Mouse (Mus musculus): ENCODE results near the gene Cox14. TPM values are rescaled to one million over a fixed set of nuclear protein-coding genes. Genes with fewer than 3 reads are reported as not detected.

The Cox14 gene
- total and polyA plus RNA-seq, 3 experiments, result 113 to 125 TPM; not detected in 1

DNA sequence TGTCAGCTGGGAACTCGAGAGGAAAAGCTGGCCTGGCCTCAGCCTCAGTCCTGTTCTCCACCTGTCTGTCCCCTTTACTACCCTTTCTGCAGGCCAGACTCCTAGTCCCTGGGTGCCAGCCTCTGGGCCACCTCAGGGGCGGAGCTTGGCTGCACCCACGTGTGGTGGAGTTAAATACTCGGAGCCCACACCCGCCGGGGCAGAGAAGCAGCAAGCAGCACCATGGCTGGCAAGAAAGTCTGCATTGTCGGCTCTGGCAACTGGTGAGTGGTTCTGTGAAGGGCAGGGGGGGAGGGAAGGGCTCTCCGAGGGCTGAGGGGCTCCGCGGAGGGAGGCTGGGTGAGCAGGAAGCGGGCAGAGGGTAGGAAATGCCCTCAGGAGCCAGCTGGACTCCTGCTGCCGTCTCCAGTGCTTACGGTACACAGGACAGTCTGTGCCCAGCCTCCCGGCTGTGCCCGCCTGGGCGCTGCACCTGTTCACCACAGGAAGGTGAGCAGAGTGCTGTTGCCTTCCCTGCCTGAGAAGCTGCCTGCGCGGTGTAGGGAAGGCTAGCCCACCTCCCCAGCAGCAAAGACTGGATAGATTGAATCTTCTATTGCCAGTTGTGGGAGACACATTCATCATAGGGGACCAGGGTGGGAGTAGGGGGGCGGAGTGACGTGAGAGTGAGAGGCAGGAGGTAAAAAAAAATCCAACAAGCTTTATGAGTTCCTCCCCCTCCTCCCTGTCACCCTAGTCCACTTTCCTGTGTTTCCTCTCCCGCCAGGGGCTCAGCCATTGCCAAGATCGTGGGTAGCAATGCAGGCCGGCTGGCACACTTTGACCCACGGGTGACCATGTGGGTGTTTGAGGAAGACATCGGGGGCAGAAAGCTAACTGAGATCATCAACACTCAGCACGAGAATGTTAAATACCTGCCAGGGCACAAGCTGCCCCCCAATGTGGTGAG lies 7.8 kb upstream of the Cox14 start, which contains the start of gene Gpd1:
Gpd1 (plus strand) TSS at position 130 of the 949 bp plus-strand sequence.
- no peaks in the 10 kb centered on the region for H3K79me2 ChIP-seq (ENCODE audit: control insufficient read depth, insufficient read depth, low read length, poor library complexity)
- no peaks in the 10 kb centered on the region for H3K27me3 ChIP-seq (ENCODE audit: control insufficient read depth in 1 of 2, insufficient read depth in 2 of 2, low read length in 2 of 2)
- no peak for DNase-seq (ENCODE audit: low read depth, low spot score)
- no peak within 1 kb of the TSS for H3K27ac ChIP-seq (ENCODE audit: control insufficient read depth, low read depth, low read length)
- H3K9me3 ChIP-seq (replicated peaks; ENCODE audit: insufficient read depth, low read length), result no peaks in the 10 kb centered on the region
- H3K9ac ChIP-seq (ENCODE audit: control insufficient read depth, low read depth, low read length, poor library complexity, severe bottlenecking), result no peak within 1 kb of the TSS
- peaks cover 2 to 12% of the 10 kb centered on the region in 2 experiments for H3K4me1 ChIP-seq (ENCODE audit: control insufficient read depth in 1 of 2, insufficient read depth in 2 of 2, low read length in 2 of 2)
- TF ChIP-seq ZMIZ1 (IDR thresholded peaks at IDR 0.05; ENCODE audit: low read depth, low read length), result no peak
- TF ChIP-seq GABPA (IDR thresholded peaks at IDR 0.05; ENCODE audit: low read depth, low read length), result no peak
- no peak for TF ChIP-seq SMC3 (IDR thresholded peaks at IDR 0.05; ENCODE audit: low read depth, low read length)
- no peak for TF ChIP-seq ZKSCAN1 (IDR thresholded peaks at IDR 0.05; ENCODE audit: low read depth, low read length)
- no peak for TF ChIP-seq TCF12 (IDR thresholded peaks at IDR 0.05; ENCODE audit: low read depth, low read length)
- TF ChIP-seq RAD21 (IDR thresholded peaks at IDR 0.05; ENCODE audit: low read depth, low read length), result no peak
- no peak for TF ChIP-seq MXI1 (IDR thresholded peaks at IDR 0.05; ENCODE audit: low read depth, low read length)
- TF ChIP-seq UBTF (IDR thresholded peaks at IDR 0.05; ENCODE audit: borderline replicate concordance, insufficient read depth, low read depth, low read length), result no peak
- TF ChIP-seq EP300 (IDR thresholded peaks at IDR 0.05; ENCODE audit: low read depth in 1 of 2, low read length in 2 of 2), result no peak
- no peak for TF ChIP-seq TAL1 (IDR thresholded peaks at IDR 0.05; ENCODE audit: low read length)
- no peak for TF ChIP-seq MAX (IDR thresholded peaks at IDR 0.05; ENCODE audit: low read length)
- no peak for TF ChIP-seq USF2 (IDR thresholded peaks at IDR 0.05; ENCODE audit: borderline replicate concordance in 1 of 2, insufficient read depth in 1 of 2, low read depth in 1 of 2, low read length in 2 of 2)
- no peak for TF ChIP-seq RCOR1 (IDR thresholded peaks at IDR 0.05; ENCODE audit: low read depth, low read length)
- TF ChIP-seq CHD1 (IDR thresholded peaks at IDR 0.05; ENCODE audit: low read depth, low read length), result no peak
- TF ChIP-seq ETS1 (IDR thresholded peaks at IDR 0.05; ENCODE audit: low read depth, low read length), result no peak
- no peak for TF ChIP-seq ZNF384 (IDR thresholded peaks at IDR 0.05; ENCODE audit: low read depth, low read length)
- no peak for TF ChIP-seq USF1 (IDR thresholded peaks at IDR 0.05; ENCODE audit: low read depth, low read length)
- TF ChIP-seq MEF2A (IDR thresholded peaks at IDR 0.05; ENCODE audit: extremely low read depth, insufficient replicate concordance, low read depth, low read length, poor library complexity, severe bottlenecking), result no peak
- no peak for TF ChIP-seq POLR2AphosphoS5 (IDR thresholded peaks at IDR 0.05; ENCODE audit: borderline replicate concordance, low read depth, low read length)
- no peak within 1 kb of the TSS for H3K4me3 ChIP-seq (ENCODE audit: control insufficient read depth in 1 of 2, insufficient read depth in 1 of 2, low read depth in 2 of 2, low read length in 2 of 2)
- peaks cover 0 to 10% of the 10 kb centered on the region in 2 experiments; a peak in 2 of 4 replicates for H3K36me3 ChIP-seq (ENCODE audit: control insufficient read depth in 1 of 2, insufficient read depth in 2 of 2, low read length in 2 of 2)

Measured in MEL (cell line).